Mouse (Mus musculus) 416B (cell line): ENCODE results near the gene Lsmem1.
A peak's percentile ranks its signal among the peaks of the same experiment; 100 is the strongest.

Experiments
- DNase-seq: peaks from one replicate; pipeline ENCODE4 v3.0.0; 2011; ENCODE audit warnings: low read depth

Gene Lsmem1

DNA sequence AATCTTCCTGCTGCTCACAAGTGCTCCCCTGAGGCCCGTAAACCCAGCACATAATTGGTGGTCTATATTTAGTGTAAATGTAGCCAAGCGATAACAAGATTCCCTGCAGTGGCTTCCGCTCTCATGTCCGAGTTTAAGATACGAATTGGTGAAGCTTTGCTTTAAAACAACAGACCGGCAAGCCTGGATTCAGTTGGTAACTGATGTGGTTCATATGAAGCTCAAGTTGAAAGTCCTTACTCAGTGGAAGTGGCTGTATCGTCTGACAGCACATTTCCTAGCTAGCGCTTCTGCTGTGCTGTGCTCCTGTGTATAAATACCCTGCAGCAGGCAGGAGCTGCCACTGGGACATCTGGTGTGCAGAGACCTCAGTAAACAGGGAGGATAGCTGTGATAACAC is at the start of gene Lsmem1:
Lsmem1 (minus strand) TSS at position 189 of the 400 bp plus-strand sequence.
- no peak for DNase-seq

DNA sequence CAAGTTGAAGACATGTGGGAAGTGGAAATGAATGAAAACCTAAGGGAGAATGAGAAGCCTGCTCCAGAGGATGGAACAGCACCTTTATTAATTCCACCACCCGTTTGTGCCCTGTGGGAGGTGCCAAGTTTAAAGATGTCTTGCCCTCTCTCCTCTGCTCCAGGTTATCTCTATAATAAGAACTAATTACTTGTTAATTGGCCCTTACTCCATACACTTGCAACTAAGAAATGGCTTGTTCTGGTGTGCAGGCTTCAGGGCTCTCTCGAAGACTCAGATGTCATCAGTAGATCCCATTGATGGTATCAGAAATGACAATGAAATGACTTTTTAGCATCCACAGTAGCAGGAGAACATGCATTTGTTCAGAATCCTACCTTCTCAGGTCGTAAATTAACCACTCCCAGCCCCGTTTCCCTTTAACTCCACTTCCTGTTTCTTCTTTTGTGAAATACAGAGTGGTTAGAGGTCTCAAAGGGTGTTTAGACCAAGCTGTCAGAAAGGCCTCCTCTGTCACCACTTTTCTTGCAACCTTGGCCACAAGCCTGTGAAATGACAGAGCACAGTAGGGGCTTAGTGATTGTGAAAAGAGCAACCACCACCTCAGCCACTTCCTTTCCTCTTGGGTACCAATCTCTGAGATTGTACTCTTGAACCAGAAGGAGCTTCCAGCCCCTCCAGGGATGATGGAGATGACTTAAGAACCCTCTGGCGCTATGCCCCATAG is 49.3 kb upstream of the Lsmem1 start, which contains the start of gene Ifrd1:
Ifrd1 (minus strand) TSS at position 51 of the 727 bp plus-strand sequence.
- DNase-seq, result peak; percentile 92

DNA sequence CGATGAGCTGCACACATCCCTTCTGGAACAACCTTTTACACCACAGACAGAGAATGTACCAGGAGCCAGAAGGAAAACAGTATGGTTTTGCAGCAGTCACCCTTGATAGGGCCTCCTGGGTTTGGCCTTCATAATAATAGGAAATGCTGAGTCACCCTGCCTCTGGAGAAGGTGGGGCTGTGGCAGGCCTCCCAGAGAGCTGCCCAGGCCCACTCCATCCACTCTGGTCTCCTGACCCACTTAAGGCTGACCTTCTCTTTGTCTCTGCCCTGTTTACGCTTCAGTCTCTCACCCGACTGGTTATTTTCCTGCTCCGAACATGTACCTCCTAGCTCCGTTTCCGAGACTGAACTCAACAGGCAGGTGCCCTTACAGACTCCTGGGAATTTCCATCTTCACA is 48.7 kb upstream of the Lsmem1 start:
- peak; percentile 87 for DNase-seq

DNA sequence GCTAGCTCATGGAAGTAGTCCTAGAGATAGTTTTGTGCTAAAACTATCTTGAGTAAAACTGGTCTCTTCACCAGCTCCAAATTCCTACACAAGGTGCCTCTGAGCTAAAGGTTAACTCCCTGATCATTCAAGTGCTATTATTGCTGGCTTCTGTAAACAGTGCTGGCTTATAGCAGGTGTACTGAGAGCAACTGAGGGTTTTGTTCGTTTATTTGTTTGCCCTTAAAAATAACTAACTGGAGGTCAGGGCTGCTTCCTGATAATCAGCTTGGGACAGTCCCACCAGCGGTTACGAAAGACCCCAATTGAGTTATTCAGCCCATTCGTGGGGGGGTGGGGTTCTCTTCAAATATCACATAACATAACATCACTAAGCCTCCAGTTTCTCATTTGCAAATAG is 48.1 kb upstream of the Lsmem1 start:
- peak; percentile 23 for DNase-seq

DNA sequence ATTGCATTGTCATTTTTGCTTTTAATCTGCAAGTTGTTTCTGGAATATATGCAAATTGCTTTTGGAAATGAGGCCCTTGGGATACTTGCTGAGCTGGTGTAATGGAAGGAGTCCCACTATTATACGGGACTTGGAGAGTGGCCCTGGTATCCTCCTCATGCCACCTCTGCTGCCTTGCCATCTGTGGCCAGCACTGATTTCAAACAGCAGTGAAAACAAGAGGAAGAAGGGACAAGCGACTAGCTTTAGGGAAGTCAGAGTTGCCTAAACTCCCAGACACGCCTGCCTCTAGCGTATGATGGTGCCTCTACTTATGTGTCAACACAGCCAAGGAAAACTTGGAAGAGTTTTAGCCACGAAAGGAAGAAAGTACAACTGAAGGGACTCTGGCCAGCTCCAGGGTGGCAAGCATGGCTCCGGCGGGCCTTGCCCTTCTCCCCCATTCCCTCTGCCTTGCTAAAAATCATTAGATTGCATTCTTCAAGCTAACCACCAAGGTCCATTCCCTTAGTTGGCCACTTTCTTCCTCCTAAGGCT is 46.2 kb upstream of the Lsmem1 start:
- no peak for DNase-seq

DNA sequence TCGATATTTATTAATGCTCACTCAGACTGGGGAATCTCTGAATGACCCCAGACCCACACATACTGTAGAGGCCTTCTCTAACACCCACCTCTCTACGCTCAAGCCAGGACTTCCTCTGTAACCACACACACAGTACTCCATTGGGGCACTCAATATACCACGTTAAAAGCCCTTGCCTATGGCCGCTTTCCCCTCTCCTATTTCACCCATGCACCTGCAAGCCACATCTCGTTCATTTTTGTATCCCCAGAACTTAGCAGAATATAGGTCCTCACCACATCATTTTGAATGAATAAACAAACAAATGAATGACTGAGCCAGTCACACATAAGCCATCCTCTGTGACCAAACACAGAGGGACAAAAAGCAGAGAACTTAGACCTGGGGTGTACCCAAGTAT is 45.6 kb upstream of the Lsmem1 start:
- DNase-seq, result no peak

DNA sequence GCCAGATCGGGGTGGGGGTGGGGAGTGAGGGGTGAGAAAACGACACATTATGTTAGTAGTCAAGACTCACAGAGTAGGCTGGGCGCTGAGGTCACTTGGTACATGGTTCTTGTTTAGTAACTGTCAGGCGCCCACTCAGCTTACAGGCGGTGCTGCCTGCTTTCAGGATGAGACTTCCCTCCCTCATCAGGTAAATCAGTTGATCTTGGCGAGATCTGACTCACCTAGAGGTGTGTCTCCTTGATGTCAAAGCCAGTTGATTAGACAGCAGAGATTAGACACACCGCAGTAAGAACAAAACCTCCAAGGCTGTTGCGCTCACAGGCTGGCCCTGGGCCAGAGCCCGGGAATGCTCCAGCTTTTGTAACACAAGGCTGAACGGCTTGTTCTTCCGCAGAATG is 44.5 kb upstream of the Lsmem1 start:
- DNase-seq, result no peak

DNA sequence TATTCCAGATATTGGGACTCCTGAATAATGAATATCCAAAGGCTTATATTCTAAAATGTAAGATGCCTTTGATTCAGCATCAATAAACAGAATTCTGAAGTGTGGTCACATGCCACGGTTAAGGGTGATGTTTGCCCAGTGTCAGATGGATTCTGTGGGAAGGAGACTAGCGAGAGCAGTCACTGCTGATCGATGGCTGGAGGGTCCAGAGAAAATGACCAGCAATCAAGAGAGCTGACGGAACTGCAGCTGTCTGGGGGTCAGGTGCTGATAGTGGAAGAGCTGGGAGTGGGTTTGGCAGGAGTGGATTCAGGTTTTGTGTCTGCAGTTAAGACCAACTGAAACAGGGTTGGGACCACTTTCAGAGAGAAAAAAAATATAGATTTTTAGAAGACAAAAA is 44.0 kb upstream of the Lsmem1 start:
- no peak for DNase-seq

DNA sequence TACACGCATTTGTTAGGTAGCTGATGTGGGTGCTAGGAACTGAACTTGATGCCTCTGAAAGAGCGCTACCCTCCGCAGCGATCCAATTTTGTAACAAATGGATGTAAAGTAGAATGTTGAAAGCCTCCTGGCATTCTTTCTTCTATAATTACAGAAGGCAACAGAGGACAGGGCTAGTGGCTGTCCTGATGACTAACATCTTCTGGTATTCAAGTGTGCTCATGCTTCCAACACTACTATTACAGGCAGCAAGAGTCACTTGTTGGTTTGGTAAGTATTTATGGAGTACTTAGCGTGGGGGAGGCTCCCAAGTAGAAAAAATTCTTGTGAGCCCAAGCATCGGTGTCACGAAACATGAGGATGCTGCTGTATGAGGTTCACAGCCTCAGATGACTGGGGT is 39.9 kb upstream of the Lsmem1 start:
- no peak for DNase-seq

DNA sequence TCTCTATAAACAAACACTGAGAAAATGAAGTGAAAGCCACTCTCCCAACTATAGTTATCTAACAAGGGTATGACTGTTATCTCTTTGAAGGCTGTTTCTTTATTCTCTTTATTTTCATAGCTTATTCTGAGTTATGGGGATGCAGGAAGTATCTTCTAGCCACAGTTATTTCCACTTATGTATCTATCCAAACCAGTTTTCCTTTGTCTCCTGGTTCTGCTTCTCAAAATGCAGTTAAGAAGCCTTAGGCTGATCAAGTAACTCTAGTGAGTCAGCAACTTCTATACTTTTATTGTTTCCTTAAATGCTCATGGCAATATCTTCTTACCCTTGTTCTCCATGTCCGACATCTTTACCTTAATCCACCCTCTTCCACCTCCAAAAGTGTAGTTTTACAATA is 32.9 kb upstream of the Lsmem1 start:
- peak; percentile 34 for DNase-seq

DNA sequence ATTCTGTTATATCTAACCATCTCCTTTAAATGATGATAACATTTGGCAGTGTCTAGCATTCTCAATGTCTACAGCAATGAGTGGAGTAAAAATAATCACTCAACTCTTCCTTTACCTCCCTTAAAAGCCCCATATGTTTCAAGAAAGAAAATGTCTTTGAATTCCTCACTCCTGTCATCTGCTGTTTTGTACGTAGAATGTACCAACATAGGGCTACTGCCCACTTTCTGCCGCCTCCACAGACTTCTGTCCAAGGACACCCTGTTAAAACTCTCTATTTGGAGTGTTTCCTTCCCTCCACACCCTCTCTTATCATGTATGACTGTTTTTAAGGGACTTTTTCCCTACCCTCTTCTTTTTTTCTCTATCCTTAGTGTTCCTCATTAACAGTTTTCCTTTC is 32.3 kb upstream of the Lsmem1 start:
- DNase-seq, result no peak

DNA sequence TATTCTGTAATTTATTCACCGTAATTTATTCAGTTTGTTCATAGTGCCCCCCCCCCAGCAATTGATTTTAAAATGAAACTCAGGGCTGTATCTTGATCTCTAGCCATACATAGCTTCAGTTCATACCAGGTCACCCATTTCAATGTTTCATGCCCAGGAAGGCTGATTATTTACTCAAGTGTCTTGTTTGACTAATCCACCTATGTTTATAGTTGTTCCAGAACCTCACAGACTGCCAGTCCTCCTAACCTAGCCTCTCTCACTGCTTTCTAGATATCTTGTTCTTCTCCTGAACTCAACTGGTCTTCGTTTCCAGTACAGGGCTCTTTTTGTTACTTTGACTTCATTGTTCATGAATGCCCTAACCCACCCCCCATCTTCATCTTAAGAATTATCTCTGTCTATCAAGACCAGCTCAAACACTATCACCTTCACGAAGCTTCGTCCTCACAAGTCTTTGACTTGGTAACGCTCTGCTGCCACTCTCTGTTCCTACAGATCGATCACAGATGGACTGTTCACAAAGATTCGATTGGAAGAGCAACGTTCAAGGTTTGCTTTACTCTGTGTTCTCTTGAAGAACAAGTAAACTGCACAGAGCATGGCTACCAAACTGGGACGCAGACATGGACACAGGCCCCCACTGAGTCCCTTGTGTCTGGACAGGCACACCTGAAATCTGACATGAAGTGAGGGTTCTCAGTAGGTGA is 25.0 kb upstream of the Lsmem1 start:
- DNase-seq, result no peak

DNA sequence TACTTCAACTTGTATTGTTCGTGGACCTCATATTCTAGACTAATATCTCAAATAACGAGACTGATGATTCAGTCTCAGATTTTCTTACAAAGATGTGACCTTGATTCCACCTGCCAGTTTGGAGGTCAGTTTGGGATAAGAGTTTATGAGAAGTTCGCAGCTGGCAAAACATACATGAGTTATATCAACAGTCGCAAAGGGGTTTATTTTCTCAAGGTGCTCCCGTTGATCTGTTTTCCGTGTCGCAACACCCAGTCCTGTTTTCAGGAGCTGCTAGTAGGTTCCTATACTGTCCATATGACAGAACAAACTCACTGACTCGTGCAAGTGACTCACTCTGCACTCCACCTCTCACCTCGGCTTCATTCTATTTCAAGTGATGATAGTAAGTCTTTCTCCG is 24.4 kb upstream of the Lsmem1 start:
- peak; percentile 68 for DNase-seq

DNA sequence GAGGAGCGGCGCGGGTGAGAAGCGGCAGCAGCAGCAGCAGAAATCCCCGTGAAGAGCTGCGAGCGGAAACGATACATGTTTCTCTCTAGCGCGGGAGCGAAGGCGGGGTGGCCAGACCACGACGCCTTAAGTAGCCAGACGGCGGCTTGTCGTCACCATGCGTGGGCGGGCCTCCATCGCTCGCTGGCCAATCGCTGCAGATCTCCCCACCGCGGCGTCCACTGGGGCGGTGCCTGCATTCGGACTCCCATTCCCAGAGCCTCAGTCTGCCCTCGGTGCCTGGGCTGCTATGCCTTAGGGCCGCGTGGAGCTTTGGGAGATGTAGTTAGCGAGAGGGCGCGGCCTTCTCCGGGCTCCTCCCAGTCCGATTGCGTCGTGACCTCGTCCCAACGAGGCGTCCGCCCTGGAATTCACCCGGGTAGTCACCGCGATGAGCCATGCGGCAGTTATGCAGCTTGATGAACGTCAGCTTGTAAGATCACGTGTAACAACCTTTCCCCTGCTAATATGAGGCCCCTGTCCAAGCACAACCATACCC is 23.9 kb upstream of the Lsmem1 start:
- peak; percentile 99 for DNase-seq

DNA sequence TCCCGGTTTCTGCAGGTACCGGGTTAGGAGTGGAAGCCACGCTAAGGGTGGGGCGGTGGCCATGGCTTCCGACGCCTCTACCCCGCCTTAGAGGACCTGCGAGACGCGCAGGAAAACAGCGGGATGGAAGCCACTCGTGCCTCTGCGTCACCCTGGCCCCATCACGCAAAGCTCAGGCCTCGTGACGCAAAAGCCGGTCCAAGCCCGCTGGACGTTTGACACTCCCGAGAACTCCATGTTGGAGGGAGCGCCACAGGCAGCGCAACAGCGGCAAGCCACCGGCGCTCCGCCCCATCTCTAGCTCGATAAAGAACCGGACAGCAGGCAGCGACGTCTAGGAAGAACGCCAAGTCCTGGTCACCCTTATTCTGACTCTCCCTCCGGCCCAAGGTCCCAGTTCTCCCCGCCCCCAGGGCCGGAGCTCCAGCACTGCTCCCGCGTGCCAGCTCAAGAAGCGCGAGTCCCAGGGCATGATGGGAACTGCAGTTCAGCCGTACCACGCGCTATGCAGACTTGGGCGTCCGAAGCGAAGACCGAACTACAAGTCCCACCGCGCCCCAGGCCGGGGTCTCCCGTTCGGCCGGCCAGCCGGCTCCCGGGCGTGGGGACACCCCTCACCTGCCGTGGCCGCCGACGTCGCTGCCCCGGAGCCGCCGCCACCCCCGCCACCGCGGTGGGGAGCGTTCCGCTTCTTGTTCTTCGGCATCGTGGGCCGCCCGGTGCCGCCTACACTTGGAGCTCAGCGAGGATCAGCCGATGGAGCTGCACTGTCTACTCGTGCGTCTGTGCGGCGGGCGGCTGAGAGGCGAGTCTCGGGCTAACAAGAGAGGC is 23.2 kb upstream of the Lsmem1 start:
- peak; percentile 96 for DNase-seq

DNA sequence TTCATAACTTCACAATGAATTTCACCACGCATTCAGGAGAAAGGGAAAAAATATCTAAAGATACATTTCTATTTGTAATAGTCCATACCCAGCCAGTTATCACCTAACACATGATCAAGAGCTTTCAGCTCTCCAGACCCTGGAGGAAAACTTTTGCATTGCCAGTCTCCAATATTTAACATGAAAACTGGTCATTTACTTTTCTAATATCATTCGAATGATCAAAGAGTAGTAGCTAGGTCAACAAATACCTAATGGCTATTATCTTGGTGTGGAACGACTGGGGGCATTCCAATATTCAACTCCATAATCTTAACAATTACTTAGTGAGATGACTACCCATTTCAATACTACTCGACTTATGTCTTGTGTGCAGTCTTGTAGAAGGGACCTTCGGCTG is 22.3 kb upstream of the Lsmem1 start:
- peak; percentile 23 for DNase-seq

DNA sequence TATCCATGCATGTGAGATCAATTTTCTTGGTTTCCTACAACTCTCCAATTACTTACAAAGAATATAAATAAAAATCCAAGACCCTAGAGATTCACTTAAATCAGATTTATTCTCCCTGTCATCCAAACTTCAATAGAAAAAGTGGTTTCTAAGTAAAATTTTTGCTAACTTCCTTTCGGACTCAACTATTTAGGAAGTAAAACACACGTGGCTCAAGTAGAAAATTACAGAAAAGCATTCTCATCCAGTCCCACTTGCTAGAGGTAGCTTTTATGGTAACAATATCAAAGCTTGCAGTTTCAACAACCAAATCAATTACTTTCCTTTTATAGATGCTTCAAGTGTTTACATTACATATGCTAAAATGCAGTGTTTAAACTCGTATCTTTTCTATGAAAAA is 21.6 kb upstream of the Lsmem1 start:
- DNase-seq, result no peak

DNA sequence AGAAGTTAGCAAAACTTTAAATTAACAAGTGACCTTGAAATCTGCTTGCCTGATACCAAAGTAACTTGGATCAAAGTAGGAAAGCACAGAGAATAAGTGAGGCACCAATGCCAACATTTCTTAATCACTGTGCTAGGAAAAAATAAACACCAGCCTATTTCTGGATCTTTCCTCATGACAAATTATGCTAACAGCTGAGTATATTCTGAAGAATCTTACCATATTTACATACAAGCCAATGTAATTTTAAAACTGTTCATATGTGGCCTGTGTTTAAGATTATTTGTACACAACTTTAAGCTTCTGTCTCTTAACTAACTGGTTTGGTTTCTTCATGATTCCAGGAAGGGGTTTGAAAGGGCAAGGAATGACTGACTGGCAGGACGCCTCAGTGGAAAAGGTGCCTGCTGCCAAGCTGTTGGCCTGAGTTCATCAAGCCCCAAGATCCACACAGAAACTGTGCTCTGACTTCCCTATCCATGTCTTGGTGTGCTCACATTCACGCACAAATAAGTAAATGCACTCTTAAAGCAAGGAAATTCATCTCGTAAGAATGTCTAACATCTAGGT is 20.8 kb upstream of the Lsmem1 start:
- no peak for DNase-seq

DNA sequence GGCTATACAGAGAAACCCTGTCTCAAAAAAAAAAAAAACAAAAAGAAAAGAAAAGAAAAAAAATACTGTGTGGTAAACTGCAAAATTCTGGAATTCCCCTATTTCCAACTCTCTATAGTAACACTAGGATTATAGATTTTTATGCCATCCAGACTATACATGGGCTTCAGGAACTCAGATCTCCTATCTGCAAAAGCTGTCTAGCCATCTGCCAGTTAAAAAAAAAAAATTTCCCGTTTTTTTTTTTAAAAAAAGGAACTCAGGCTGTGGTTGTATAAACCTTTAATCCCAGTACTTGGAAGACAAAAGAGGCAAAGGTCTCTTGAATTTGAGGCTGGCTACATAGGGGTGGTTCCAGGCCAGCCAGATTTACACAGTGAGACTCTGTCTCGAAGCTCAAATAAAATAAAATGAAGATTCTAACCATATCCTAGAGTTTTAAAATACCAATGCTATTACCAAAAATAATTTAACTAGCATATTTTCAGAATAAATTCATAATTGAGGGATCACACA is 19.2 kb upstream of the Lsmem1 start:
- DNase-seq, result no peak

DNA sequence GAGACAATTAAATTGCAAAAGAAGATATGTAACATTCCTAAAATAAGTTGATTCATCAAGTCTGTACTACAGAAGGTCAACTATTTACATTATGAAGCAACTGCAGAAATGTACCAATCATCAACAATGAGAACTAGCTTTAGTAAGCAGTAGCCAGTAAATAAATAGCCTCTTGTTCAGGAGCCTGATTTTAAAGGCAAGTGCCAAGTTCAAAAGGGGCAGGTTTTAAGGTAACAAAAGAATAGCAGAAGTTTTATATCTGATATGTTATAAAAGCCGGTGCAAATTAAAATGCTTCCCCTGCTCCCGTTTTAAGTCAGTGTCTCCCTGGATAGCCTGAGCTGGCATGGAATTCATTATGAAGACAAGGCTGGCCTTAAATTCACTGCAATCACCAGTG is 18.5 kb upstream of the Lsmem1 start:
- DNase-seq, result no peak
